Mouse (Mus musculus) intestine, postnatal 0 days (tissue): ENCODE measurements around the gene Cfap46. TPM values are rescaled to one million over a fixed set of nuclear protein-coding genes. Genes with fewer than 3 reads are reported as not detected.

Source experiments
- ATAC-seq: fragments of 200-750 bp; cut with Nextera tagmentation; 2 replicates; pipeline ENCODE4 v1.8.0; 2017; ENCODE audit warnings: mild to moderate bottlenecking, moderate TSS enrichment, moderate library complexity
- H3K27ac ChIP-seq: fragments of 300-500 bp; sonication (generic); 2 replicates; pipeline ENCODE4 v1.5.1; 2014; ENCODE audit warnings: mild to moderate bottlenecking, low read depth, low read length, moderate library complexity
- H3K27me3 ChIP-seq: fragments of 300-500 bp; sonication (generic); replicated peaks from 2 replicates; pipeline ENCODE4 v1.6.1; 2014; ENCODE audit warnings: low read length, mixed read lengths; ENCODE audit not compliant: control insufficient read depth, insufficient read depth
- H3K36me3 ChIP-seq: fragments of 300-500 bp; sonication (generic); 2 replicates; pipeline ENCODE4 v1.6.1; 2014; ENCODE audit warnings: mild to moderate bottlenecking, moderate library complexity; ENCODE audit not compliant: control insufficient read depth, insufficient read depth
- H3K4me1 ChIP-seq: fragments of 300-500 bp; sonication (generic); replicated peaks from 2 replicates; pipeline ENCODE4 v1.6.1; 2014; ENCODE audit warnings: antibody characterized with exemption, low read length, mixed read lengths; ENCODE audit not compliant: control insufficient read depth, insufficient read depth
- H3K4me2 ChIP-seq: fragments of 300-500 bp; sonication (generic); replicated peaks from 2 replicates; pipeline ENCODE4 v1.6.1; 2014; ENCODE audit warnings: low read depth, mild to moderate bottlenecking, moderate library complexity
- H3K4me3 ChIP-seq: fragments of 300-500 bp; sonication (generic); 2 replicates; pipeline ENCODE4 v1.5.1; 2014; ENCODE audit warnings: low read depth, low read length
- H3K9ac ChIP-seq: fragments of 300-500 bp; sonication (generic); 2 replicates; pipeline ENCODE4 v1.6.1; 2014; ENCODE audit warnings: mild to moderate bottlenecking, low read depth, low read length
- H3K9me3 ChIP-seq: fragments of 300-500 bp; sonication (generic); 2 replicates; pipeline ENCODE4 v1.6.1; 2016; ENCODE audit warnings: mixed run types; ENCODE audit not compliant: control insufficient read depth
- CTCF ChIP-seq: sonication (generic); IDR thresholded peaks from 2 replicates; pipeline ENCODE4 v1.5.1; 2016; ENCODE audit warnings: low read depth, mild to moderate bottlenecking, control low read depth, antibody characterized with exemption, moderate library complexity
- WGBS: fragments of 180-500 bp; shearing (Covaris S2); extraction: QIAGEN DNeasy Blood & Tissue Kit; methylation state at CpG from one replicate; pipeline ENCODE4 v1.1.7; 2014; 5-methylcytosine and 5-hydroxymethylcytosine counted together
- polyA plus RNA-seq: library from polyadenylated mRNA; unstranded; fragments of >200 nt; fragmentation: Nextera tagmentation; extraction: Ambion mirVana; gene quantifications from 2 replicates; pipeline ENCODE4 v1.2.1, GENCODE M21; 2015

The Cfap46 gene
- polyA plus RNA-seq: not detected in 2 replicates

DNA sequence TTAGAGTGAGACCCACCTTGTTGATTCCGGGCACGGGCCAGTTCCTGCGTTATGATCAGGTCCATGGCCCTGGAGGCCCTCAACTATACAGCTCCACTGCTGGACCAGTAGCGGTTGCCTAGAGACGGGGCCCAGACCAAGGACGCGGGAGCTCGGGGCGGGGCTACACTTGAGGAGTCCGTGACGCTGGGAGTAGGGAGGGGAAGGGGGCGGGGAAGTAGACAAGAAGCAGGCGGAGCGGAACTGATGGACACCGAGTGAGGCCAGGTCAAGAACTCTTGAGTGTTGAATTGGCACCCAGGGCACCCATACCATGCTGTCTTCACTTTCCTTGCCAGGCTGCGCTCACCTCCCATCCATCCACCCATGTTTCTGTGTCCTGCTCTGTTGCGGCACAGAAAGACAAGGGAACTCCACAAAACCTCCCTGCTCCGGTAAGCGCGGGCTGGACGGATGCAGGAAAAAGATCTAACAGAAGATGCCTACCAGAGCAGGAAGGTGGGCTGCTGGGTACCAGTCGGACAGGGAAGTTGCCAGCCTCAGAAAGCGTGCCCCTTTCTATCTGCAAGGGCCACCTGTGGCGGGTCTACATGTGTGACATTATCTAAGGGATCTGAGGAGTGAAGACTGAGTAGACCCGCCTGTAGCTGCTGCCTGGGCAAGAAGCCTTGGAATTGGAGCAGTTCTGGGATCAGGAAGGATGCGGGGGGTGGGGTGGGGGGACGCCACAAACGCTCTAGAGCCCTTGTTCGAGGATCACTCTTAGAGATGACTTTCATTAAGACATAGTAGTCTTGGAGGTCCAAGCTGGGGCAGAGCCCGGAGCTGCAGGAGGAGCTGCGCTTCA is at the start of gene Cfap46:
TSS of gene Cfap46 (minus strand) at position 112 of the 847 bp plus-strand sequence.
- WGBS: under 1% methylated on average over 31 of the region's 31 CpGs
- 0 out of 2 replicates have a peak, but pooled peaks cover 3% of the 10 kb centered on the region for H3K27me3 ChIP-seq
- ATAC-seq: peak; percentile 45; the same call in 1 of the 2 replicates
- H3K4me1 ChIP-seq: peaks cover 4% of the 10 kb centered on the region; the same call in 1 of the 2 replicates
- no peaks in the 10 kb centered on the region for H3K36me3 ChIP-seq
- H3K4me3 ChIP-seq: peak within 1 kb of the TSS; percentile 47
- no peak within 1 kb of the TSS for H3K9ac ChIP-seq
- no peak for TF ChIP-seq CTCF
- no peak within 1 kb of the TSS for H3K27ac ChIP-seq
- peak within 1 kb of the TSS; percentile 82 for H3K4me2 ChIP-seq
- no peaks in the 10 kb centered on the region for H3K9me3 ChIP-seq

DNA sequence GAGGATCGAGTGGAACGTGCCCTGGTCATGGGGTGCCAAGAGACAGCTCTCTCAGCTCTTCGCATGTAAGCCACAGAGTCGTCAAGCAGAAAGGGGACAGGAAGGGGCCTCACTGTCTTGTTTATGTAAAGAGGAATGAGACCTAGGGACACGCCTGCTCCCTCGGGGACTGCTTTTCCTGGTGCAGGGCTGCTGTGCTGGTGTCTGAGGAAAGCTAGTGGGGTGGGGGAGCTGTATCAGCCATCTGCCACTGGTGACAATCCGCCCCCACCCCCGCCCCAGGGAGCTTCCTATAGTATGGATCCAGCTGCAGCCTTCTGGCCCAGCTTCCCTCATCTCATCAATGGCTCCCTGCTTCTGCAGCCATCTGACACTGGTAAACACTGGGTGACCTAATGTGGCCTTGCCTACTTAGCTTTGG is 47.7 kb upstream of the Cfap46 start:
- H3K4me3 ChIP-seq: no peak overlapping the region
- H3K4me1 ChIP-seq: no peaks in the 10 kb centered on the region
- H3K36me3 ChIP-seq: no peaks in the 10 kb centered on the region
- no peak overlapping the region for H3K9ac ChIP-seq
- H3K27ac ChIP-seq: no peak overlapping the region
- ATAC-seq: no peak
- no peak for TF ChIP-seq CTCF
- H3K9me3 ChIP-seq: no peaks in the 10 kb centered on the region
- H3K4me2 ChIP-seq: no peak overlapping the region
- WGBS: 37% methylated on average over 8 of the region's 8 CpGs
- H3K27me3 ChIP-seq: no peaks in the 10 kb centered on the region

DNA sequence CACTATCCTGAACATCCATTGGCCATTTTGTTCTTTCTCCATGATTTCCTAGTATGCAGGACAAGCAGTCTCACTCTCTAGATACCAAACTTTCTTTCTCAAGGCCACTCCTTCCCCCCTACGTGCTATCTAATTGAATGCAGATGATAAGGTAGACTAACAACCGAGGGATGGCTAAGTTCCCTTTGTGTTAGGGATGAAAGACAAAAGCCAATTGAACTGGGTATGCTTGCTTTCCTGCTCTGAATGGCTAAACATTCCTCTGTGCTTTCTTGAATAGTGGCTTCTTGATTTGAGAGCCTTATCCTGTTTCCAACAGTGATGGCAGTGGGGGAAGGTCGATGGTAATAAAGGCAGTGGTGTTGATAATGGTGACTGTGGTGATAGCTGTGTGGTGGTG is 43.5 kb upstream of the Cfap46 start:
- H3K4me1 ChIP-seq: no peaks in the 10 kb centered on the region

DNA sequence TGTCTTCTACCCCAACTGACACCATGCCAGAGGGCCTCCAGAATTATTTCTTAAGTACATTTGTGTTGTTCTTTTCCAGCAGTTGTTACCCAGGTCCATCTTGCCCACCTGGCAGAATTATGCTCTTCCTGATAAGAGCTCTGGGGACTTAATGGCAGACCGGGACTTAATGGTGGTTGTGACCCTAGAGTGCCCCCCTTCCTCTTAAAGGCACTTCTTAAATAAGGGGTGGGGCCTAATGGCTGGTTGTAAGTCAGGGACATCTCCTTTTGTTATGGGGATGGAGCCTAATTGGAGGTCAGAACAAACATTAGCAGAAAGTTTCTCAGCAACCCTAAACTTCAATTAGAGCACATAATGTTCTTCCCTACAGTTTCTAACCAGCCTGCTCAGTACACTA is 42.0 kb upstream of the Cfap46 start:
- no peaks in the 10 kb centered on the region for H3K36me3 ChIP-seq
- no peak overlapping the region for H3K4me2 ChIP-seq
- H3K27ac ChIP-seq: no peak overlapping the region
- H3K27me3 ChIP-seq: no peaks in the 10 kb centered on the region
- no peak overlapping the region for H3K9ac ChIP-seq
- no peak for TF ChIP-seq CTCF
- no peak for ATAC-seq
- WGBS: 35% methylated on average over 1 of the region's 1 CpGs
- no peak overlapping the region for H3K4me3 ChIP-seq
- no peaks in the 10 kb centered on the region for H3K4me1 ChIP-seq
- H3K9me3 ChIP-seq: no peaks in the 10 kb centered on the region

More for the DNA sequence above, 43.5 kb upstream of the Cfap46 start:
- Histone ChIP-seq H3K9me3 (no peaks in the 10 kb centered on the region), H3K4me2 (no peak overlapping the region), H3K27ac (no peak overlapping the region), H3K36me3 (no peaks in the 10 kb centered on the region), H3K27me3 (no peaks in the 10 kb centered on the region), H3K9ac (no peak overlapping the region), H3K4me3 (no peak overlapping the region)
- WGBS: 39% methylated on average over 3 of the region's 3 CpGs
- TF ChIP-seq CTCF: no peak
- no peak for ATAC-seq

DNA sequence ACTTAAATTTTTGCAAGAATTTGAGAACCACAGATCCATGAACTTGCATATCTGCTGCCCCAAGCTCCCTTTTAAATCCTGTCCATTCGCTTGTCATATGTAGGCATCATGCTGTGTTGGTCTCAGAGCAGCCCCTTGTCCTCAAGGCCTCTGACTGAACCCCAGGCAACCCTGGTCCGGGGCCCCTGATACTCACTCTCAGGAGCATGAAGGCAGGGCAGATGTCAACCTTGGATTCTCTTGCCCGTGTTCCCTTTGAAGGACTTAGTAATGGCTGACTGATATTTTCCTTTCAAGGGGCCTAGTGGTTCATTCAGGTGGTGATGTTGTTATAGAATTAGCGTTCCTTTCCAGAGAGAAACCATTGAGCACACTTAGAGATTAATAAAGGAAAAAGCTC is 40.4 kb upstream of the Cfap46 start:
- Histone ChIP-seq H3K27me3 (no peaks in the 10 kb centered on the region), H3K36me3 (no peaks in the 10 kb centered on the region), H3K4me2 (no peak overlapping the region), H3K9ac (no peak overlapping the region), H3K4me3 (no peak overlapping the region), H3K27ac (no peak overlapping the region), H3K4me1 (no peaks in the 10 kb centered on the region), H3K9me3 (no peaks in the 10 kb centered on the region)
- no peak for ATAC-seq
- no peak for TF ChIP-seq CTCF
- WGBS: 81% methylated on average over 4 of the region's 4 CpGs

DNA sequence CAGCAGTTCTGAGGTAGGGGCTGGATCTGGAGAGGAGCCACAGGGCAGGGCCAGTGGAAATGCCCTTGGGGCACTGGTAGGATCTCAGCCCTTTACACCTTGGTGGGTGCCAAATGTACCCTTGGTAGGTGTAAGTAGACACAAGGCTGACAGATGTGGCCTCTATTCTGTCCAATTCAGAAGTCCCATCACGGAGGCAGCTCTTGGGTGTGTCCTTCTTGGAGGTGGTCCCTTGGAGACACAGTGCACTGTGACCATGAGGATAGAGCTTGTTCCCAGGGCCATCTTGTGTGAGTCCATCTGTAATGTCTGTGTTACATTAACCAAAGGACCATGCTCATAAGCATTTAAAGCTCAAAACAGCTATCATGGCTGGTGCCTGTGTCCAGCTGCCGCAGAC is 37.6 kb upstream of the Cfap46 start:
- no peaks in the 10 kb centered on the region for H3K36me3 ChIP-seq
- H3K4me1 ChIP-seq: no peaks in the 10 kb centered on the region
- no peak for TF ChIP-seq CTCF
- ATAC-seq: no peak
- no peak overlapping the region for H3K9ac ChIP-seq
- no peaks in the 10 kb centered on the region for H3K9me3 ChIP-seq
- H3K4me2 ChIP-seq: no peak overlapping the region
- no peak overlapping the region for H3K4me3 ChIP-seq
- no peaks in the 10 kb centered on the region for H3K27me3 ChIP-seq
- no peak overlapping the region for H3K27ac ChIP-seq
- 90% methylated on average over 2 of the region's 2 CpGs for WGBS
